Mouse (Mus musculus) limb, embryonic 14.5 days (tissue): ENCODE results near the gene Trak2. TPM values are rescaled to one million over a fixed set of nuclear protein-coding genes. Genes with fewer than 3 reads are reported as not detected.

Experiments
- ATAC-seq: fragments of 200-750 bp; cut with Nextera tagmentation; 2 replicates; pipeline ENCODE4 v1.8.0; 2017; ENCODE audit warnings: low read depth, moderate number of reproducible peaks, moderate TSS enrichment; ENCODE audit not compliant: low FRiP score
- DNase-seq: peaks from one replicate; pipeline ENCODE4 v3.0.0-alpha.2; 2015; ENCODE audit warnings: low spot score
- H3K27ac ChIP-seq: fragments of 300-500 bp; sonication (generic); replicated peaks from 2 replicates; pipeline ENCODE4 v1.5.1; 2014; ENCODE audit warnings: low read depth, mild to moderate bottlenecking, low read length, moderate library complexity, mixed read lengths
- H3K27me3 ChIP-seq: fragments of 300-500 bp; sonication (generic); 2 replicates; pipeline ENCODE4 v1.6.1; 2014; ENCODE audit warnings: low read length, mixed read lengths; ENCODE audit not compliant: control insufficient read depth, insufficient read depth
- H3K36me3 ChIP-seq: fragments of 300-500 bp; sonication (generic); 2 replicates; pipeline ENCODE4 v1.6.1; 2014; ENCODE audit warnings: mild to moderate bottlenecking, low read length, moderate library complexity, mixed read lengths; ENCODE audit not compliant: control insufficient read depth, insufficient read depth
- H3K4me1 ChIP-seq: fragments of 300-500 bp; sonication (generic); 2 replicates; pipeline ENCODE4 v1.6.1; 2014; ENCODE audit warnings: antibody characterized with exemption, low read length, mixed read lengths; ENCODE audit not compliant: control insufficient read depth, insufficient read depth
- H3K4me2 ChIP-seq: fragments of 300-500 bp; sonication (generic); replicated peaks from 2 replicates; pipeline ENCODE4 v1.6.1; 2014; ENCODE audit warnings: low read depth, mild to moderate bottlenecking, low read length, moderate library complexity; ENCODE audit not compliant: severe bottlenecking
- H3K4me3 ChIP-seq: fragments of 300-500 bp; sonication (generic); replicated peaks from 2 replicates; pipeline ENCODE4 v1.5.1; 2014; ENCODE audit warnings: low read length
- H3K9ac ChIP-seq: fragments of 300-500 bp; sonication (generic); 2 replicates; pipeline ENCODE4 v1.6.1; 2014; ENCODE audit warnings: mild to moderate bottlenecking, low read depth, low read length, moderate library complexity; ENCODE audit not compliant: severe bottlenecking
- H3K9me3 ChIP-seq: fragments of 300-500 bp; sonication (generic); 2 replicates; pipeline ENCODE4 v1.6.1; 2016; ENCODE audit warnings: low read length; ENCODE audit not compliant: control insufficient read depth
- POLR2A ChIP-seq: fragments of 200-500 bp; IDR thresholded peaks from 2 replicates; pipeline ENCODE4 v1.8.0; 2012; ENCODE audit warnings: inconsistent platforms, mild to moderate bottlenecking, moderate library complexity, borderline replicate concordance; ENCODE audit not compliant: insufficient read depth, insufficient read length; ENCODE audit errors: extremely low read depth
- WGBS: fragments of 180-500 bp; shearing (Covaris S2); extraction: QIAGEN DNeasy Blood & Tissue Kit; methylation state at CpG from one replicate; pipeline ENCODE4 v1.1.7; 2014; 5-methylcytosine and 5-hydroxymethylcytosine counted together
- polyA plus RNA-seq, 2 experiments: library from polyadenylated mRNA; depleted of rRNA in 1 of 2; stranded (reverse) in 1 of 2; unstranded in 1 of 2; fragments of >200 nt; fragmentation: Nextera tagmentation in 1 of 2; extraction: Ambion mirVana in 1 of 2; gene quantifications; 2 replicates each; pipeline versions ENCODE4 v1.2.1 to v1.2.3; 2012 to 2014

Gene Trak2
- polyA plus RNA-seq (2012; rRNA removed) = 15.8 and 19.9 TPM in 2 replicates
- 11.9 and 12.5 TPM in 2 replicates for polyA plus RNA-seq (2014; fragmentation: Nextera tagmentation; extraction: Ambion mirVana)

DNA sequence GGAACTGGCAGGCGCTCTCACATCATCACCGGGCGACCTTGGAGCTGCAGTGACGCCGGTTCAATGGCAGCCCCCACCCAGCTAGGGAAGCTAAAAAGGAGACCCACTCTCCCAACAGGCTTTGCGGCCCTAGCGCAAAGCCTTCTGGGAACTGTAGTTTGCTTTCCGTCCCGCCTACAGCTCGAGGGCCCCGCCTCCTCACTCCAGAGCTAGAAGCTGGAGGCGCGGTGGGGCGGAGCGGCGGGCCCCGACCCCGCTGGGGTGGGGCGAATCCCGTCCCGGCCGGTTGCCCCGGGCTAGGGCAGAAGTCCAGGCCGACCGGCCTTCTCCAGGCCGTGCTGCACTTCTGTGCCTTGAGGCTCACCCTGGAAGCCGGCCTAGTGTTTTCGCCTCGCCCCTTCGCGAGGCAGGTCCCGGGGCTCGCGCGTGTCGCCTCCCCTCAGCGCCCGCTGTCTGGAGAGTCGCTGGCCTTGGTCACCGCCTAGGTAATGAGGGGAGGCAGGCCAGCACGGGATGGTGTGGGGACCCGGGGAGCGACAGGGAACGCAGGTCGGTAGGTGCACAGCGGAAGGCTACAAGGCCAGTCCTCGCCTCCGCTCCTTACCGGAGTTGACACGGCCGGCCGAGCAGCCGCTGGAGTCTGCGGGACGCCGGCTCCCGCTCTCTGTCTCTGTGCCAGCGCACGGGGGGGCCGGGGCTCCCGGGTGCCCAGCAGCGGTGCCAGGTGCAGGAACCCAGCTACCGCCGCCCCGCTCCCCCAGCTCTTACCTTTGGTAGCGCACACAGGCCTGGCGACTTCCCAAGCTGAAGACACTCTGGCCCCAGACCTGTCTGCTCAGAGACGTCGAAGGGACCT is at the start of gene Trak2, which contains the start of gene Stradb:
Gene Trak2 (minus strand): TSS at position 65 of the 856 bp plus-strand sequence.
Gene Stradb (plus strand): TSS at position 157 of the 856 bp plus-strand sequence.
- 1% methylated on average over 51 of the region's 69 CpGs for WGBS
- no peaks in the 10 kb centered on the region for H3K9me3 ChIP-seq

DNA sequence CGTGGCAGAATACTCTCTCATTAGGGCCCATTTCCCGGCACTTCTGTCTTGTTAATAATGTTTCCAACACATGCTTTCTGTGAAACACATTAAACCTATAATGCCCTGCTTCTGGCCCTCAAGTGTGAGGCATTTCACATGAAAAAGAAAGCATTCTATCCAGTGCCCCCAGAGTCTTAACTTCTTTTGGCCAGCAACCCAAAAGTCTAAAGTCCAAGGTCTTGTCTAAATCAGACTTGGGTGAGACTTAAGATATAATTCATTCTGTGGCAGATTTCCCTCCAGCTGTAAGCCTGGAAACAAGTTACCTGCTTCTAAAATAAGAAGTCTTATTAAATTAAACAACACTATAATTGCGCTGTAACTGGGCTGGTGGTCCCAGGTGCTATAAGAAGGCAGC is 48.3 kb upstream of the Trak2 start:
- Histone ChIP-seq H3K4me1 (no peaks in the 10 kb centered on the region), H3K9ac (no peak overlapping the region), H3K27me3 (no peaks in the 10 kb centered on the region), H3K9me3 (no peaks in the 10 kb centered on the region), H3K4me3 (no peak overlapping the region), H3K36me3 (no peaks in the 10 kb centered on the region), H3K4me2 (no peak overlapping the region), H3K27ac (no peak overlapping the region)
- no peak for TF ChIP-seq POLR2A
- no peak for ATAC-seq
- WGBS = 48% methylated on average over 3 of the region's 3 CpGs
- no peak for DNase-seq

More for the DNA sequence above, at the start of gene Trak2, which contains the start of gene Stradb:
- Histone ChIP-seq H3K27me3 (no peaks in the 10 kb centered on the region), H3K4me2 (peak within 1 kb of the TSS; percentile 89), H3K9ac (peak within 1 kb of the TSS; percentile 82), H3K36me3 (peaks cover 5% of the 10 kb centered on the region; the same call in 1 of the 2 replicates), H3K4me3 (peak within 1 kb of the TSS; percentile 85), H3K4me1 (peaks cover 9% of the 10 kb centered on the region; the same call in 1 of the 2 replicates), H3K27ac (peak within 1 kb of the TSS; percentile 58; the same call in 1 of the 2 replicates)
- peak; percentile 98 for ATAC-seq
- TF ChIP-seq POLR2A = peak; percentile 78; the same call in 1 of the 2 replicates
- DNase-seq = peak; percentile 98

DNA sequence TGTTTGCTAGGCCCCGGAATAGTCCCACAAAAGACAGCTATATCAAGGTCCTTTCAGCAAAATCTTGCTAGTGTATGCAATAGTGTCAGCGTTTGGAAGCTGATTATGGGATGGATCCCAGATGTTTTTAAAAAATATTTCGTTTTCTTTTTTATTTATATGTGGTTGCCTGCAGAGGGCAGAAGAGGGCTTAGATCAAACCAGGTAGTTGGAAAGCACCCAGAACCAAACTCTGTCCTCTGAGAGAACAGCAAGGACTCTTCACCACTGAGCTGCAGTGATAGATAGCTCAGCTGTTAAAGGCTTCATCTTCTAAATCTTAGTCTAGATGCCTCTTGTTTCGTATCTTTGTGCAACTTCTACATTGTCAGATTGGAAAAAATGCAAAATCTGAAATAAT is 36.0 kb upstream of the Trak2 start:
- no peaks in the 10 kb centered on the region for H3K36me3 ChIP-seq
- H3K4me1 ChIP-seq = no peaks in the 10 kb centered on the region
- DNase-seq (peak; percentile 53), ATAC-seq (no peak)
- H3K9ac ChIP-seq = no peak overlapping the region
- no peak overlapping the region for H3K4me3 ChIP-seq
- no peaks in the 10 kb centered on the region for H3K9me3 ChIP-seq
- no peak overlapping the region for H3K27ac ChIP-seq
- no peak overlapping the region for H3K4me2 ChIP-seq
- no peaks in the 10 kb centered on the region for H3K27me3 ChIP-seq
- 36% methylated on average over 4 of the region's 4 CpGs for WGBS
- no peak for TF ChIP-seq POLR2A

GRCm38 (mm10) chr1:58995313-58995712 is 22.1 kb upstream of the Trak2 start:
- Histone ChIP-seq H3K9me3 (no peaks in the 10 kb centered on the region), H3K4me1 (no peaks in the 10 kb centered on the region), H3K4me2 (no peak overlapping the region), H3K36me3 (peaks cover 33% of the 10 kb centered on the region), H3K9ac (no peak overlapping the region), H3K27me3 (no peaks in the 10 kb centered on the region), H3K4me3 (no peak overlapping the region), H3K27ac (no peak overlapping the region)
- ATAC-seq (no peak), DNase-seq (no peak)
- no peak for TF ChIP-seq POLR2A
- 89% methylated on average over 5 of the region's 5 CpGs for WGBS

DNA sequence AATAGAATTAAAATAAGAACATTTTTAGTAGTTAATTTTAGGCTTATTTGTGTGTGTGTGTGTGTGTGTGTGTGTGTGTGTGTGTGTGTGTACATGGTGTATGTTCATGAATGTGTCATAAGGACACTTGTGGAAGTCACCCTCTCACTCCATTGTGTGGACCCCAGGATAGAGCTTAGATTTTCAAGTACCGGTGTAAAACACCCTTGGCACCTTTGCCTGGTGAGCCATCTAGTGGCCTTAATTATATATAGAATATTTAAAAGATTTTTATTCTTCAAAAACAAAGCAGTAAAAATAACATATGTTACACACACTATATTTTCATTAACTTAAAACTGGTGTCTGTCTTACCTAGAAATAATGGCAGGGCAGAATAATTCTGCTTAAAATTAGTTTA is 20.5 kb upstream of the Trak2 start:
- H3K27ac ChIP-seq = no peak overlapping the region
- H3K4me2 ChIP-seq = no peak overlapping the region
- H3K36me3 ChIP-seq = peaks cover 33% of the 10 kb centered on the region
- no peak for DNase-seq
- H3K9me3 ChIP-seq = no peaks in the 10 kb centered on the region
- H3K27me3 ChIP-seq = no peaks in the 10 kb centered on the region
- WGBS = 32% methylated on average over 1 of the region's 1 CpGs
- TF ChIP-seq POLR2A = no peak
- no peak overlapping the region for H3K4me3 ChIP-seq
- H3K9ac ChIP-seq = no peak overlapping the region
- ATAC-seq = no peak
- no peaks in the 10 kb centered on the region for H3K4me1 ChIP-seq
